Mouse (Mus musculus) spleen, postnatal 0 days (tissue): ENCODE measurements around the gene Snurf. TPM values are rescaled to one million over a fixed set of nuclear protein-coding genes. Genes with fewer than 3 reads are reported as not detected.

Experiments
- polyA plus RNA-seq: library from polyadenylated mRNA; unstranded; fragments of >200 nt; fragmentation: Nextera tagmentation; extraction: Ambion mirVana; gene quantifications from 2 replicates; pipeline ENCODE4 v1.2.1, GENCODE M21; 2015

The Snurf gene
- 2.7 and 4.0 TPM in 2 replicates for polyA plus RNA-seq

DNA sequence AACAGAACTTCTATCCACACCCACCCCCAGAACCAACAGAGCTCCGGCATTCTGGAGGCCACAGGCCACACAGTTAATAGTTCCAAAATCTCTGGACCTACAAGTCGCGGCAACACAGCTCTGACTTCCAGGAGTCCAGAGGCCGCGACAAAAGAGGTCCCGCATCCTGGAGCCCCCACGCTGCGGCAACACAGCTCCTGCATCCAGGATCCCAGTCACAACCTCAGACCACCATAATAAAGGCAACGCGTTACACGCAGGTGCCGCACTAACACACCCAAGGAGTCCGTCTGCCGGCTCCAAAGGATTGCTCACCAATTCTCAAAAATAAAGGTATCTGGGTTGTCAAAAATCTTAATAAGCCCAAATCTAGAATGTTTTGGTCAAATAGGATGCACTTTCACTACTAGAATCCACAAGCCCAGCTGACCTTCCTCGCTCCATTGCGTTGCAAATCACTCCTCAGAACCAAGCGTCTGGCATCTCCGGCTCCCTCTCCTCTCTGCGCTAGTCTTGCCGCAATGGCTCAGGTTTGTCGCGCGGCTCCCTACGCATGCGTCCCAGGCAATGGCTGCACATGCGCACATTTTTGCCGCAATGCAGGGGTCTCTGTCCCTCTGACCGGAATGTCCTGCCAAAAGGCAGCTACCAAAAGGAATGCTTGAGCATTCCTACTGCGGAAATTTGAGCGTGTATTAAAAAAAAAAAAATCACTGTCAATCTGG, at the start of gene Snurf, which contains the start of gene Gm38393:
Snurf (minus strand) TSS at position 444 of the 725 bp plus-strand sequence.
Gm38393 (minus strand) TSS at position 459 of the 725 bp plus-strand sequence.

Other genes with a start within 250 kb of the Snurf start
- gene Gm38393, start within 50 bp of the Snurf start, polyA plus RNA-seq, result 0.06 and 0.07 TPM in 2 replicates
- 3.0 and 4.1 TPM in 2 replicates for gene Snrpn, start 135.2 kb upstream of the Snurf start, polyA plus RNA-seq